Mouse (Mus musculus) stomach, postnatal 0 days (tissue): ENCODE measurements around the gene Lrrc23. TPM values are rescaled to one million over a fixed set of nuclear protein-coding genes. Genes with fewer than 3 reads are reported as not detected.
"Not testable (repeated sequence)": the region's sequence is repeated elsewhere in the genome, so short reads cannot be mapped to it uniquely, and the experiment has no call there.

Source experiments
- ATAC-seq: fragments of 200-750 bp; cut with Nextera tagmentation; 2 replicates; pipeline ENCODE4 v1.8.0; 2017; ENCODE audit not compliant: low FRiP score, low TSS enrichment
- DNase-seq: peaks from one replicate; pipeline ENCODE4 v3.0.0-alpha.2; 2016; ENCODE audit warnings: low spot score
- H3K27ac ChIP-seq: fragments of 300-500 bp; sonication (generic); replicated peaks from 2 replicates; pipeline ENCODE4 v1.5.1; 2014; ENCODE audit warnings: mild to moderate bottlenecking, control low read depth
- H3K27me3 ChIP-seq: fragments of 300-500 bp; sonication (generic); 2 replicates; pipeline ENCODE4 v1.6.1; 2014; ENCODE audit warnings: low read length; ENCODE audit not compliant: control insufficient read depth, insufficient read depth
- H3K36me3 ChIP-seq: fragments of 300-500 bp; sonication (generic); 2 replicates; pipeline ENCODE4 v1.6.1; 2014; ENCODE audit warnings: low read length, mixed read lengths; ENCODE audit not compliant: control insufficient read depth, insufficient read depth
- H3K4me1 ChIP-seq: fragments of 300-500 bp; sonication (generic); replicated peaks from 2 replicates; pipeline ENCODE4 v1.6.1; 2014; ENCODE audit warnings: antibody characterized with exemption; ENCODE audit not compliant: control insufficient read depth, insufficient read depth
- H3K4me2 ChIP-seq: fragments of 300-500 bp; sonication (generic); replicated peaks from 2 replicates; pipeline ENCODE4 v1.6.1; 2014; ENCODE audit warnings: low read depth, mild to moderate bottlenecking, control low read depth, moderate library complexity
- H3K4me3 ChIP-seq: fragments of 300-500 bp; sonication (generic); 2 replicates; pipeline ENCODE4 v1.5.1; 2014; ENCODE audit warnings: low read depth, low read length, control low read depth
- H3K9ac ChIP-seq: fragments of 300-500 bp; sonication (generic); 2 replicates; pipeline ENCODE4 v1.6.1; 2014; ENCODE audit warnings: mild to moderate bottlenecking, low read length, control low read depth, mixed read lengths
- H3K9me3 ChIP-seq: fragments of 300-500 bp; sonication (generic); 2 replicates; pipeline ENCODE4 v1.6.1; 2016; ENCODE audit warnings: low read length; ENCODE audit not compliant: control insufficient read depth
- CTCF ChIP-seq: IDR thresholded peaks from 2 replicates; pipeline ENCODE4 v1.5.1; 2016; ENCODE audit warnings: antibody characterized with exemption, low read depth, mild to moderate bottlenecking, moderate library complexity
- EP300 ChIP-seq: optimal IDR thresholded peaks from 2 replicates; pipeline ENCODE3; 2016; ENCODE audit warnings: antibody characterized with exemption
- WGBS: fragments of 180-500 bp; shearing (Covaris S2); extraction: QIAGEN DNeasy Blood & Tissue Kit; methylation state at CpG from one replicate; pipeline ENCODE4 v1.1.7; 2014; 5-methylcytosine and 5-hydroxymethylcytosine counted together
- polyA plus RNA-seq: library from polyadenylated mRNA; unstranded; fragments of >200 nt; fragmentation: Nextera tagmentation; extraction: Ambion mirVana; gene quantifications from 2 replicates; pipeline ENCODE4 v1.2.1, GENCODE M21; 2015

Lrrc23 gene
- polyA plus RNA-seq, 1 experiment from 2014 or later: 0.19 TPM

DNA sequence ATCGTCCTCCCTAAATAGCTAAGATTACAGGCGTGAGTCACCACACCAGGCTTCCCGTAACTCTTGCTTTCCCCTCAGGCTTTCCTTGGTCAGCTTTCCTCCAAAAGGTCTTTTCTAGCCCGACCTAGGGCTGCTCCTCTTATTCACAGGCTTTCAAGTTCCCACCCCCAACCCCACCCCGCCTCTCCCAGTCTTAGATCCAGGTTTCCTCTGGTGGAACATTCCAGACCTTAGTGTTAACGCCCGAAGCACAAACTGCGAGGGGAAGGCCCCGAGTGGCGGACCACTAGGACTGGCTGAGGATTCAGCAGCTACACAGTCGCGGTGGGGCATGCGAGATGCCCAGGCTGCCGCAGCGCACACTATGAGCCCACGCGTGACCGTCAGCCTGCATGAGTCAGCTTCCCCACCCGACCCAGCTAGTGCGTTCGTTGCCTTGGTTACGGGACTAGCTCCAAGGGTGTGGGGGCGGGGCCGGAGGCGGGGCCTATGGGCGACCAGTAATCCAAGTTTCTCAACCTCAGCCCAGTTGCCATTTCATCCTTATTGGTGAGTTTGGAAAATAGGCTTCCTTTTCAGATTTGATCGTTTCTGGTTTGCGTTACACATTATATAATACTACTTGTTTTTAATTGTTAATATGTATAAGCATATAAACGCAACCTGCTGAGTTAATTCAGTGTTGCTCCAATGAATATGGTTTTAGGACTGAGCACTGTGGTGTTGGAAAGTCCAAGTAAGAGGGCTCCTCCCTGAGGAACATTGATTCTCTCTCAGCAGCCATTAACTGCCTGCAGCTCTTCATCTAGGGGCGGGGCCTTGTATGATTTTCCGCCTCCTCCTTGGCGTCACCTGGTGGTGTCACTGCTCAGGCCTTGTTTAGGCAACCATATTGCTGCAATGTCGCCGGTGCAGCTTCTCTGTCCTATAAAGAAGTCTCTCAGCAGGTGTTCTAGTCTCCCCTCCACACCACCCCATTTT, 26.1 kb upstream of the Lrrc23 start:
- H3K4me2 ChIP-seq: peak overlapping the region; percentile 78
- H3K36me3 ChIP-seq: 0 out of 2 replicates have a peak, but pooled peaks cover 2% of the 10 kb centered on the region
- peaks cover 2% of the 10 kb centered on the region; the same call in 1 of the 2 replicates for H3K4me1 ChIP-seq
- TF ChIP-seq EP300 (no peak), CTCF (peak; percentile 63)
- H3K27me3 ChIP-seq: no peaks in the 10 kb centered on the region
- H3K4me3 ChIP-seq: peak overlapping the region; percentile 41
- DNase-seq (peak; percentile 98), ATAC-seq (peak; percentile 82)
- H3K9ac ChIP-seq: peak overlapping the region; percentile 45
- under 1% methylated on average over 34 of the region's 34 CpGs for WGBS
- H3K27ac ChIP-seq: peak overlapping the region; percentile 98
- no peaks in the 10 kb centered on the region for H3K9me3 ChIP-seq

DNA sequence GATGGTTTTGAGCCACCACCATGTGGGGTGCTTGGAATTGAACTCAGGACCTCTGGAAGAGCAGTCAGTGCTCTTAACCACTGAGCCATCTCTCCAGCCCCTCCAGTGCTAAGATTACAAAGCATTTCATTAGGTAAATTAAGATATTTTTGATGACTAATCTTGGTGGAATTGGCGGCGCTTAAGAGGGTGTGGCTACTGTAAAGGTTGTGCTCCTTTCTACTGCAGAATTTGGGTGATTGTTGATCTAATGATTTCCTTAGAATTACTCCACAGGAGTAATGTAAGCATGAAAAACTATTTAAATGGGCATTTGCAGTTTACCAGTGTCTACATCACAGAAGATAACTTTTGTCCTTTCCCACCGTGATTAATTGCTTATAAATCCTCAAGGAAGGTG, 24.8 kb upstream of the Lrrc23 start:
- H3K4me1 ChIP-seq: 0 out of 2 replicates have a peak, but pooled peaks cover 2% of the 10 kb centered on the region
- no peak for ATAC-seq
- 65% methylated on average over 3 of the region's 3 CpGs for WGBS
- H3K27ac ChIP-seq: peak overlapping the region; percentile 98
- no peaks in the 10 kb centered on the region for H3K9me3 ChIP-seq
- no peak overlapping the region for H3K4me3 ChIP-seq
- no peaks in the 10 kb centered on the region for H3K36me3 ChIP-seq
- no peak for TF ChIP-seq EP300
- no peak for TF ChIP-seq CTCF
- DNase-seq: no peak
- no peaks in the 10 kb centered on the region for H3K27me3 ChIP-seq
- no peak overlapping the region for H3K9ac ChIP-seq
- no peak overlapping the region for H3K4me2 ChIP-seq

DNA sequence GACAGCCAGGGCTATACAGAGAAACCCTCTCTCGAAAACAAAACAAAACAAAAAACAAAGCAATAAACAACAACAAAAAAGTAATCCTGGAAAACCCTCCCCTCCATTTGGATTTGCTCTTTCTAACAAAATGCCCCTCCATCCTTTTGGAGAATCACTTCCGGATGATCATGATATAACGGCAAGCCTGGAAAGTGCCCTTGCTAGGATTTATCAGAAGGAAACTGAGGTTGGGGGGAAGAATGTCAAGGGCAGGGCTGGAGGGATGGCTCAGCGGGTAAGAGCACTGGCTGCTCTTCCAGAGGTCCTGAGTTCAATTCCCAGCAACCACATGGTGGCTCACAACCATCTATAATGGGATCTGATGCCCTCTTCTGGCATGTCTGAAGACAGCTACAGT, 24.2 kb upstream of the Lrrc23 start:
- H3K9me3 ChIP-seq, H3K27ac ChIP-seq, H3K9ac ChIP-seq, DNase-seq, H3K36me3 ChIP-seq, H3K4me2 ChIP-seq, H3K27me3 ChIP-seq, ATAC-seq, H3K4me1 ChIP-seq, H3K4me3 ChIP-seq: not testable (repeated sequence)
- 99% methylated on average over 4 of the region's 4 CpGs for WGBS

DNA sequence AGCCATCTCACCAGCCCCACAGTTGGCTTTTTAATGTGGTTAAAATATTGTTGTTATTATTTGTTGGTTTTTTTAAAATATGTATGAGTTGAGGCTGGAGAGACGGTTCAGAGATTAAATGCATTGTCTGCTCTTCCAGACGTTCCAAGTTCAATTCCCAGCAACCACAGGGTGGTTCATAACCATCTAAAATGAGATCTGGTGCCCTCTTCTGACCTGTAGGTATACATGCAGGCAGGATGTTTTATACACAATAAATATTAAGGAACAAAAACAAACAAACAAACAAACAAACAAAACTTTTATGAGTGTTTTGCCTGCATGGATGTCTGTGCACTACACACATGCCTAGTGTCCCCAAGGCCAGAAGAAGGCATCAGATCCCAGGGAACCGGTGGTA, 23.5 kb upstream of the Lrrc23 start:
- WGBS: 91% methylated on average over 3 of the region's 3 CpGs
- H3K9me3 ChIP-seq: no peaks in the 10 kb centered on the region
- no peak for ATAC-seq
- H3K27me3 ChIP-seq: no peaks in the 10 kb centered on the region
- H3K4me1 ChIP-seq: 0 out of 2 replicates have a peak, but pooled peaks cover 1% of the 10 kb centered on the region
- no peak overlapping the region for H3K4me2 ChIP-seq
- DNase-seq: no peak
- H3K4me3 ChIP-seq: no peak overlapping the region
- no peak overlapping the region for H3K27ac ChIP-seq
- H3K36me3 ChIP-seq: no peaks in the 10 kb centered on the region
- no peak overlapping the region for H3K9ac ChIP-seq
- TF ChIP-seq CTCF (no peak), EP300 (no peak)

DNA sequence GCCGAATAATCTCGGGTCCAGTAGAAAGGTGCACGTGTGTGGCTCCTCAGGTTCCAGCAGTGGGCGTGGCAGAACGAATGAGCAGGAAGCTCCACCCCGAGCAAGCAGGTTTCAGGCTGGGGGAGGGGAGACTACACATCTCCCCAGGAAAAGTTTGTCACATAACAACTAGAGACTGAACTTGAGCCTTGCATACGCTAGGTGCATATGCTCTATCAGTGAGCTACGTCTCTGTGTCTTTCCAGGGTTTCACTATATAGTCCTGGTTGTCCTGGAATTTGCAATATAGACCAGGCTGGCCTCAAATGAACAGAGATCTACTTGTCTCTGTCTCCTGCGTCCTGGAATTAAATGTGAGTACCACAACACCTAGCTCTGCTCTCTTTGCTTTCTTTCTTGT, 22.9 kb upstream of the Lrrc23 start:
- Histone ChIP-seq H3K4me2 (peak overlapping the region; percentile 6; the same call in 1 of the 2 replicates), H3K27ac (0 out of 2 replicates have a peak overlapping the region, but pooled peaks have one; percentile 58)
- peak; percentile 49 for DNase-seq
- not testable (repeated sequence) for H3K4me3 ChIP-seq, H3K4me1 ChIP-seq, H3K9me3 ChIP-seq, H3K36me3 ChIP-seq, H3K27me3 ChIP-seq, ATAC-seq, H3K9ac ChIP-seq
- 21% methylated on average over 4 of the region's 9 CpGs for WGBS

DNA sequence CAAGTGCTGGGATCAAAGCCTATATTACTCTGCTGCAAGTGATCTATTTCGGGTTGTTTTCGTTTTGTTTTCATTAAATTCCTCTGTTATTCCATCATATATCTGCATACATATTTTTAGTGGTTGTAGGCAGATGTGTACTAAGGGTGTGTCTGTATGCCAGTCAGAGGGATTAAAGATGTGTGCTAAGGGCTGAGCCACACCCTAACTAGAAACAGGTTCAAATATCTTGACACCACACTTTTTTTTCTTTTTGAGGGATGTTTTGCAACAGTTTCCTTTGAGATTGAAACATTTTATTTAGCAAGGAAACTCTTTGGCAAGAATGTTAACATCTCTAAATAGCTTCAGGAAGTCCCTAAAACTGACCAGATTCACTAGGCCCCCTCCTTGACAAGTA, 16.7 kb upstream of the Lrrc23 start:
- ATAC-seq (peak; percentile 95), DNase-seq (no peak)
- H3K27me3 ChIP-seq: no peaks in the 10 kb centered on the region
- no peaks in the 10 kb centered on the region for H3K4me1 ChIP-seq
- H3K27ac ChIP-seq: peak overlapping the region; percentile 79
- no peak overlapping the region for H3K9ac ChIP-seq
- H3K36me3 ChIP-seq: no peaks in the 10 kb centered on the region
- no peak overlapping the region for H3K4me2 ChIP-seq
- H3K4me3 ChIP-seq: no peak overlapping the region
- H3K9me3 ChIP-seq: no peaks in the 10 kb centered on the region
- 49% methylated on average over 2 of the region's 2 CpGs for WGBS
- TF ChIP-seq EP300 (peak; percentile 72), CTCF (no peak)
